9 mouse cellular contexts compared by ENCODE assay signal in the genomic region with DNA sequence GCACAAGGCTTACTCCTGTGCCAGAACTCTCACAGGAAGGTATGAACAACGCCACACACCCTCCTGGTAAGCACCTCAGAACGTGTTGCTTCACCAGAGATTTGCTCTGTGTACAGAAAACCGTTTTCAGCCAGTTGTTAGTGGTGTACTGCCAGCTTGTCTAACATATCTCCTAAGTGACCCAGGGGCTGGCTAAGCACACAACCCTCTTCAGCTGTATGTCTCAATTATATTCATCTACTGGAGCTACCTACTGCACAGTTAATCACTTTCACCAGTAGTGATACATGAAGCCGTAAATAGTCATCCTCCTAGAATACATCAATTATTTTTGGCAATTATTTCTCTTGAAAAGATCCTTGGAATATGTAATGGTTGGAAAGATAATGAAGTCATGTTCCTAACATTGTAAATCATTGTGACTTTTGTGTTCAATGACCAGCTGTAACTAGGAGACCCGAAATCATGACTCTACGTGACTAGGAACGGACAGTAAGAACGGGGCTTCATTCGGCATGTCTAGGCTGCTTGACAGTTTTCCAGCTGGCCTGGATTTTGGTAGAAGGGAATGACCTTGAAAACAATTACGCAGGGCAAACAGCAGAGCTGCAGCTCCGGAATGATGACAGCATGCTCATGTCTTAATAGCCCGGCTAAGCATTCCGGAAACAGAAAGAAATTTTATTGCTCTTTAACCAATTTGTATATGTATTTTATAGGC.
DNase-seq lines count a peak whose midpoint lies in the region; ATAC-seq and TF ChIP-seq lines count a peak whose summit lies in the region.
"Had no signal": no experiment of that assay in that cellular context is flagged by ENCODE, and none has a peak within 500 bp of the region (broad histone marks: within the 10 kb centered on the region; RNA-seq: fewer than 3 reads in every experiment).

No protein-coding gene starts in this region.

- no peak overlapping the region for H3K4me3 ChIP-seq in lung, embryonic 14.5 days (ENCODE audit: low read depth, low read length)
- no peak overlapping the region for H3K4me3 ChIP-seq in heart, embryonic 14.5 days (ENCODE audit: control insufficient read depth in 1 of 2, insufficient read depth in 1 of 2, low read depth in 1 of 2, low read length in 2 of 2)
- H3K4me3 ChIP-seq in liver, embryonic 12.5 days, result no peak overlapping the region
- H3K4me3 ChIP-seq: layer of hippocampus, adult 2 months had no signal

- WGBS in lung, embryonic 14.5 days, result 60% methylated on average over 13 of the region's 13 CpGs
- WGBS in heart, embryonic 14.5 days, result 37% methylated on average over 13 of the region's 13 CpGs
- 72% methylated on average over 13 of the region's 13 CpGs for WGBS in liver, embryonic 12.5 days (ENCODE audit: insufficient replicate concordance)

- DNase-seq in lung, embryonic 14.5 days, result peak; percentile 75
- no peak for DNase-seq in lung, postnatal 25 days (ENCODE audit: low spot score)
- peak; percentile 26 for DNase-seq in brain, adult 2 months (ENCODE audit: low read depth, low spot score)
- peak; percentile 29 to 38 for DNase-seq in lung, postnatal 4 days
- DNase-seq in frontal cortex, postnatal 14 days (ENCODE audit: low spot score in 2 of 2), result no peak
- DNase-seq: cerebellum, adult 11 months had no signal

- peak; percentile 66; the same call in 1 of the 2 replicates for ATAC-seq in lung, embryonic 14.5 days (ENCODE audit: insufficient read depth)
- no peak for ATAC-seq in heart, embryonic 14.5 days (ENCODE audit: insufficient number of reproducible peaks, insufficient read depth, low FRiP score, low read depth)
- ATAC-seq in liver, embryonic 12.5 days, result no peak

- H3K27ac ChIP-seq in lung, embryonic 14.5 days (ENCODE audit: low read depth), result no peak overlapping the region
- H3K27ac ChIP-seq in heart, embryonic 14.5 days (replicated peaks in 1 of 2; ENCODE audit: control insufficient read depth in 1 of 2, insufficient read depth in 1 of 2, low read depth in 2 of 2, low read length in 2 of 2), result peak overlapping the region; percentile 78 to 86
- H3K27ac ChIP-seq in liver, embryonic 12.5 days, result no peak overlapping the region
- H3K27ac ChIP-seq: layer of hippocampus, adult 2 months had no signal

- no peak for TF ChIP-seq CTCF in lung, embryonic 14.5 days (IDR thresholded peaks at IDR 0.05; ENCODE audit: low read depth)

- no peak overlapping the region for H3K4me2 ChIP-seq in lung, embryonic 14.5 days
- peak overlapping the region; percentile 34; the same call in 1 of the 2 replicates for H3K4me2 ChIP-seq in heart, embryonic 14.5 days (ENCODE audit: low read length)
- H3K4me2 ChIP-seq in liver, embryonic 12.5 days, result no peak overlapping the region

- H3K9me3 ChIP-seq in lung, embryonic 14.5 days (ENCODE audit: low read depth, low read length), result no peaks in the 10 kb centered on the region
- H3K9me3 ChIP-seq in heart, embryonic 14.5 days (ENCODE audit: control insufficient read depth, low read length), result no peaks in the 10 kb centered on the region
- no peaks in the 10 kb centered on the region for H3K9me3 ChIP-seq in liver, embryonic 12.5 days (replicated peaks)

- H3K4me1 ChIP-seq in lung, embryonic 14.5 days (ENCODE audit: insufficient read depth), result no peaks in the 10 kb centered on the region
- peaks cover 14 to 30% of the 10 kb centered on the region in 2 experiments for H3K4me1 ChIP-seq in heart, embryonic 14.5 days (ENCODE audit: control insufficient read depth in 2 of 2, insufficient read depth in 2 of 2, low read length in 2 of 2)
- no peaks in the 10 kb centered on the region for H3K4me1 ChIP-seq in liver, embryonic 12.5 days

- H3K27me3 ChIP-seq in lung, embryonic 14.5 days (ENCODE audit: insufficient read depth, low read length), result no peaks in the 10 kb centered on the region
- no peaks in the 10 kb centered on the region for H3K27me3 ChIP-seq in heart, embryonic 14.5 days (ENCODE audit: control insufficient read depth, insufficient read depth, low read length)
- H3K27me3 ChIP-seq in liver, embryonic 12.5 days (replicated peaks), result no peaks in the 10 kb centered on the region

- no peaks in the 10 kb centered on the region for H3K36me3 ChIP-seq in lung, embryonic 14.5 days (ENCODE audit: insufficient read depth)
- H3K36me3 ChIP-seq in heart, embryonic 14.5 days (ENCODE audit: control insufficient read depth, insufficient read depth, low read length), result no peaks in the 10 kb centered on the region
- H3K36me3 ChIP-seq in liver, embryonic 12.5 days, result no peaks in the 10 kb centered on the region

- H3K9ac ChIP-seq in lung, embryonic 14.5 days, result no peak overlapping the region
- no peak overlapping the region for H3K9ac ChIP-seq in heart, embryonic 14.5 days (ENCODE audit: low read length)
- H3K9ac ChIP-seq in liver, embryonic 12.5 days, result no peak overlapping the region

Comparison
In these comparisons a context has a peak if more than half of its experiments do, and no peak if none do; other contexts are left out.
1. DNase-seq: peak in lung, embryonic 14.5 days (single experiment), brain, adult 2 months (single experiment) and lung, postnatal 4 days (2 of 2); none in lung, postnatal 25 days (single experiment) and frontal cortex, postnatal 14 days (0 of 2).
2. H3K27ac ChIP-seq: peak in heart, embryonic 14.5 days (2 of 2); none in lung, embryonic 14.5 days (single experiment) and liver, embryonic 12.5 days (single experiment).